Mouse (Mus musculus) thymus, adult 18-20 months (tissue): ENCODE results near the gene Il17re.

ENCODE experiments used
- DNase-seq, 2 experiments: peaks; one replicate each; pipeline ENCODE4 v3.0.0; 2022; ENCODE audit warnings: mixed read lengths in 2 of 2

Il17re gene

DNA sequence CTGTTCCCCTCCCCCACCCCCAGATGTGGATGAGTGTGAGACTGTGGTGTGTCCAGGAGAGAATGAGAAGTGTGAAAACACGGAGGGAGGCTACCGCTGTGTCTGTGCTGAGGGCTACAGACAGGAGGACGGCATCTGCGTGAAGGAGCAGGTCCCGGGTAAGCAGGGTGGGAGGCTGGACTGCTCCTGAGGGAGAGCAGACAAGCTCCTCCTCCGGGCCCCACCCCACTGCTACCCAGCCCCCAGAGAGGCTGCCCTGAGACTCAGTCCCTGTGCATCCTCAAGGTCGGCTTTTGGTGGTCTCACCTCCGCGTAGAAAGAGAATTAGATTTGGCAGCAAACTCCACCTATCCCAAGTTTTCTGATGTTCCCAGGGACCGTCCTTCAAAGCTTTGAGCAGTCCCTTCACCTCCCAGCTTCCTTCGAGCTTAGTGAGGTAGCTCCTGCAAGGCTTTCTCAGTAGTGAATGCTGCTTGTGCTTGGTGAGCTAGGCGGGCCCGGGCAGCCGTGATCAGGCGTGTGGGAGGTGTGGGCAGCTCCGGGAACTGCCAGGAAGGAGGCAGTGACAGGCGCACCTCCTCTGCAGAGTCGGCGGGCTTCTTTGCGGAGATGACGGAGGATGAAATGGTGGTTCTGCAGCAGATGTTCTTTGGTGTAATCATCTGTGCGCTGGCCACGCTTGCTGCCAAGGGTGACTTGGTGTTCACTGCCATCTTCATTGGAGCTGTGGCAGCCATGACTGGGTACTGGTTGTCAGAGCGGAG, 34.0 kb downstream of the Il17re start:
- no peak for DNase-seq

DNA sequence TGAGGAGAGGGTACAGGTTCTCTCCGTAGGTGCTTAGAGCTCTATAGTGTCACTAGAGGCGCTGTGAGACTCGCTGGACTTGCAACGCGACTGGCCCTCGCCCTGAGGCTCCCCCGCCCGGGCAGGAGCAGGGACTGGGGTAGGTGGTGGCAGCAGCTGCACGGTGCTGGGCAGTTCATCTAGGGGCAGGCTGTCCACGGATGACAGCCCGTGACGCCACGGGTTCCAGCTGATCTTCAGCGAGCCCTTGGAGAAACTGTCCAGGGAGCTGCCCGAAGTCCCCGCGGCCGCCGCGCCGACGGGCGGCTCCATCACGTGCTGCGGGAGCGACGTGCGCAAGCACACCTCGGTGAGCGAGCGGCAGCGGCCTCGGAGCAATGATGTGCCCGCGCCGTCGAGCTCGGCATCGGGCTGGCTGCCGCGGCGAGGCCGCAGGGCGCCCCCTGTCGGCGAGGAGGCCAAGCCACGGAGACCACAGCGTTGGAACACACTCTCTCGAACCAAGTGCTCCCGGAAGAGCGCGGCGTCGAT, 36.0 kb downstream of the Il17re start:
- peak; percentile 71 to 73 for DNase-seq

DNA sequence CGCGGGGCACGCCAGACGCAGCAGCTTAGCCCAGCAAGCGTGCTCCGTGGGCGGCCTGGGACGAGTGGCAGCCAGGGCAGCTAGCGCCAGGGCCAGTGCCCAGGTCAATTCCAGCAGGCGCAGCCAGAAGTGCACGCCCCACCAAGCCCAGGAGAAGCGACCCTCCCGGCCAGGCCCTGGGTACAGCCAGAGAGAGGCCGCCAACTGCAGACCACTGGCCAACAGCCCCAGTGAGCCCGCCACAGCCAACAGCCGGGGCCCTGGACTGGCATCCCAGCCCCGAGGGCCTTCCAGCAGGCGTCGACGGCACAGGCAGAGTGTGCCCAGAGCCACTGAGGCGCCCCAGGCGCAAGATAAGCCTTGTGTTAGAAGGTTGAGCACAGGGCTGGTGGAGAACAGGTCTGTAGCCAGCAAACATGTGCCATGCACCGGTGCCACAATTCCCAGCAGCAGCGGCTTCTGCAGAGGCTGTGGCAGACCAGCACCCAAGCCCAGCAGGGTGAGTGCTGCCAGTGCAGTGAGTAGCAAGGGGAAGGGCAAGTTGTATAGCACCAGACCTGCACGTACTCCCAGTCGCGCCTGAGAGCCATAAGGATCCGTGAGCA, 36.9 kb downstream of the Il17re start:
- no peak for DNase-seq

DNA sequence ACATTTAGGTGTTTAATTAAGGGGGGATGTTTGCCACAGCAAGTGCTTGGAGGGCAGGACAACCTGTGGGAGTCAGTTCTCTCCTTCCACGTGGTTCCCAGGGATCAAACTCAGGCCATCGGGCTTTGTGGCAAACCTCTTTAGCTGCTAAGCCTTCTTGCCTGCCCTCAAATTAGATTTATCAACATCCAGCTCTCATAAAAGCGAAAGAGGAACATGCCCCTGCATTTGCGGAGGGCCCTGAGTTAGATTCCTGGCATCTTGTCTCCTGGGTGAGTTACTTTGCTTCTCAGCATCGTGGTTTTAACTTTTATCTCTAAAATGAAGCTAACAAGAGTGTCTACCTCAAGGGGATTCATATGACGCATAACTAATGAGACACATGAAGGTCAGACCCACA, 41.1 kb downstream of the Il17re start:
- DNase-seq = no peak

DNA sequence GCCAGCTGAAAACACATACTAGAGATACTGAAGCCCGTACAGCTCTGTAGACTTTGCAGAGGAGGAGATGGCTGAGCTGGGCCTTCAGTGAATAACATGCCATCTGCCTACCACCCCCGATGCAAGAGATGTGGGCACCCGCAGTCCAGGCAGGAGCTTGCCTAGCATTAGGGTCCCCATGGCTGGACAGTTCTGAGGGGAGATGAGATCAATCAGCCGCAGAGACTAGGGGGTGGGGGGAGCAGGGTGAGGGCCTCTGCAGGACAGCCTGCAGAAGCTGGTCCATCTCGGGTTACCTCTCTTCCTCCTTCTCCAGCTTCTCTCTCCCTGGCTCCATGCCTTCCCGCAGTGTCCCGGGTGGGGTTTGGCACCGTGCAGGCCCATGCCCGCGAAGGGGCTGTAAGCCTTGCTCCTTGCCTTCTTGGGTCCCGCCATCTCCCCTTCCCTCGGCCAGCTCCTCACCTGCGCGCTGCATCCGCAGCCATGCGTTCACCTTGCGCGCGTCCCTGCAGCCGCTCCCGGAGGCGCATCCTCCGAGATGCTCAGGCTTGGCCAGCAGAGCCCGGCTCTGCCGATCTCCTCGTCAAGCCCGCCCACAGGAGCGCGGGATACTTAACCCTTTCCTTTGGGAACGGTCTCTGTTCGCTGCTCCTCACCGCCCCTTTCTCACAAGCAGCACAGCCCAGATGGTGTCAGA, 43.3 kb downstream of the Il17re start, which contains the start of gene Prrt3:
Gene Prrt3 (minus strand): TSS at position 544 of the 697 bp plus-strand sequence.
- DNase-seq = no peak

DNA sequence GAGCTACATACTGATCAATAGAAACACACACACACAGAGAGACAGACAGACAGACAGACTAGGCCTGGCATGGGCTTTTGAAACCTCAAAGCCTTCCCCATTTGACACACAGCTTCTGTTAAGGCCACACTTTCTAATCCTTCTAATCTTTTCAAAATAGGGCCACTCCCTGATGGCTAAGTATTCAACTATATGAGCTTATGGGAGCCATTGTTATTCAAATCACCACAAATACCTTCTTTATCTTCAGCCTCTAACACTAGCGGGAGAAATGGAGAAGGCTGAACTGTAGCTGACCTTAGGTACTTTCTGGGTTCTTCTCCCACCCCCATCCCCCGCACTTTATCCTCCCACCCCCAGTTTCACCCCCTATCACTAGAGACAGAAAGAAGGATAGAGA, 44.5 kb downstream of the Il17re start:
- no peak for DNase-seq

DNA sequence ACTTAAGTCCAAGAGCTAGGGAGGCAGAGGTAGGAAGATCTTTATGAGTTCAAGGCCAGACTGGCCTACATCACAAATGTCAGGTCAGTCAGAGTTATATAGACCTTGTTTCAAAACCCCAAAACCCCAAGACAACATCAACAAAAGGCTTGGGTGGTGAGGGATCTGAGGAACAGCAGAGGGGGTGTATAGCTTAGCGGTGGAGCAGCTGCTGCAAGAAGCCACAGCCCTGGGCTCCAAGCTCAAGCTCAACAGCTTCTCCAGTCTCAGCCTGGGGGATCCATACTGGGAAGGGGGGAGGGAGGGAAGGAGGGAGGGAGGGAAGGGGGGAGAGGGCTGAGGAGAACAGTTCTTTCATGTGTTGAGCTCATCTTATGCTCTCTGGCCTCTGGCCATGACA, 47.4 kb downstream of the Il17re start:
- DNase-seq = no peak

DNA sequence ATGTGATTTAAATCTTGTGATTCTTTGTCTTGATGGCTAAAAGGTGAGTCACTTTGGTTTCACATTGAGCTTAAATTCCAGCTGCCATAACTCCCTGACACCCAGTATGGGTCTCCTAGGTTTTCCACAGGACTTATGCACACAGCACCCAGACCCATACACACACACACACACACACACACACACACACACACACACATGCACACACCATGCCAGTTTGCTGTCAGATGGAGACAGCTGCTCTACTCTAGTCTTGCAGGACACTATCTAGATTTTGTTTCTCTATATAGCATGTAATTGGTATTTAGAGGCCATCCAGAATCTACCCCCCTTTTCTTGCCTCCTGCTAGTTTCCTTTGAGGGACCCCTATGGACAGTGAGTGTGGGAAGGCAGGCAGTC, 48.8 kb downstream of the Il17re start:
- DNase-seq = no peak

DNA sequence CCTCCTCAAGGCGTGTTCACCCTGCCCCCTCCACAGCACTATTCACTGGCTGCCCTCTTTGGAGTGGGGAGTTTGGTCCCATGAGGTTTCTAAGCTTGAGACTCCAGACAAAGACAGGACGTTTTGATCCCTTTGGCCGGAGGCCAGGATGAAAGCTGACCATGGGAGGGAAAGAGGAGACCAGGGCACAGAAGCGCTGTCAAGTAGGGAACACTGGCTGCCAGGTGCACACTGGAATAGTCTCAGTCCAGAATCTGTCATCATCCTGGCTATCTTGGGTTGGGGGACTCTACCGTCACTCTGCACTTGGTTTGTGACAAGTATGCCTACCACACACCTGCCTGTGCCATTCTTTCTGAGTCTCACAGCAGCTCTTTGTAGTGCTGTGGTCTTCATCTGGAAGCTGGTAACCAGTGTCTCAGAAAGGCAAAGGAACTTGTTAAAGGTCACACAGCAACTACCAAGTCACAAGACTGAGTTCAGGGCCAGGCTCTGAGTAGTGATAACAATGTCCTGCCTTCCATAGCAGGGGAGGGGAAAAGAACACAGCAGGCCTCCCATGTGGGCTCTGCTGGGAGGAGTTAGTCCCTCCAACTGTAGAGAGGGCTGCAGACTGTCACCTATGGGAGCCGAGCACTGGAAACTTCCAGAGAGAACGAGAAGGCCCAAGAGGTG, 50.1 kb downstream of the Il17re start:
- DNase-seq = no peak

DNA sequence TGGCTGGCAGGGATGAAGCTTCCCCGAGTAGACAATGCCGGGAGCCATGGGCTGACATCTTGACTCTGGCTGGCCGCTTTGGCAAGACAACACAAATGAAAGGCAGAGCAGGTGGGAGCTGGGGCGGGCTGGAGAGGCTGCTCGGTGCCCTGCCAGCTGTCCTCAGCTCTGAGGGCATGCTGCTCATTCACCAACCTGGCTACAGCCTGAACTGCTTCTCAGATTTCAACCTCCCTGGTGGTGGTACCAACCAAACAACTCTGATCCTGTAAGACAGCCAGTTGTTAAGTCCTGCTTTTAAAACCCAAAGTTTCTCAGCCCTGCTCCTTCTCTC, 50.6 kb downstream of the Il17re start:
- DNase-seq = no peak

DNA sequence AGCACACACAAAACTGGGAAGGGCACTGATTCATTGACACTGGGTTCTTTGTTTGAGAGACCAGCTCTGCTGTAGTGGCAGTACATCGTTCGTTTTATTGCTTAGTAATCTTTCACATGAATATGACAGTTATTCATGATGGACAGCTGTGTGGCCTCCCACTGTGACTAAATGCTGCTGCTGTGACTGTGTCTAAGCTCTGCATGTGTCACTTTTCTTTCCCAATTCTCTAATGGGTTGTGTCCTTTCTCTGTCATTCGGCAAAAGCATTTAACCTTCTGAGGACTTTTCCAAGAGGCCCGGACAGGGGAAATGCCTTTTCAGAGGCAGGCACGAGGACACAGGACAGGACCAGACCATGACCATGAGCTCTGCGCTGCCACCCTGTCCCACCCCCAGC, 55.7 kb downstream of the Il17re start:
- DNase-seq = no peak

DNA sequence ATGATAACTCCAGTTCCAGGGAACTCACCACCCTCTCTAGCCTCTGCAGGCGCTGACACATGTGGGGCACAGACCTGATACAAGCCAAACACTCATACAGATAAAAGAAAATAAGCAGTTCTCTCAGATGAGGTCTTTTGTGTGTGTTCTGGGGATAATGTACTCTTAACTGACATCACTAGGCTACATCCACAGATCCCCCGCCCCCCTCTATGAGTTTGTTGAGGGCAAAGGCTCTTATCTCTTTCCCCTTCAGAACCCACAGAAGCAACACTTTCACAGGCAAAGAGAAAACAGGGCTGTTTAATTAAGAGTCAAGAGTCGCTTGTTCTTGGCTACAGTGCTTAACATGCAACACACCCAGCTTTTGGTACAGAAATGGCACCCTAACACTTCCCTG, 56.3 kb downstream of the Il17re start:
- no peak for DNase-seq

DNA sequence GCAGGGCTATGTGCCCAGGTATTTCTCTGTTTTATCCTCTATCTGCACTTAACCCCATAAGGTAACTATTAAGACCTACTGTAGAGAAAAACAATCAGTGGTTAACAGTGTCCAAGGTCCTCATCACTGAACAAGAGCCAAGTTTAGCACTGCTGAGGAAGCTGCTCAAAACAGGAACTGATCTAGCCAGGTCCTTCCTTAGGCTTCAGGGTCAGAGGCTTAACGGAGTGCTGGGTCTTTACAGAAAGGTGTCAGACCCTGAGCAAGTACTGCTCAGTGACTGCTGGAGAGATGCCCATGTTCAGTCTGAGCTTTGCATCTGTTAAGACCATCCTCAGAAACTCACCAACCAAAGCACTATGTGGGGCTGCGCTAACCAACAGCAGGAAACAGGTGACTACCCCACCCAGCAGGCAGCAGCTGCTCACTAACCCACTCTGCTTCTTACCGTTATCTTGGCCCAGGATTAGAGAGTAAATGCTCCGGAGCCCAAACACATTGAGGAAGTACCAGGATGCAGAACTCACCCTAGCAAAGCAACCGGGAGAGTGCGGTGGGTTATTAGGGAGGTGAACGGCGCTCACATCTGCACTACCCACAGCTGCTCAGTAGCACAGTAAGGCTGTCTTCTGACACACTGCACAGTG, 59.3 kb downstream of the Il17re start:
- peak; percentile 32 to 47 for DNase-seq
